Mouse (Mus musculus) liver, adult 2 months (tissue): ENCODE results near the gene Col4a2.

ENCODE experiments used
- CTCF ChIP-seq: fragments of 200-500 bp; IDR thresholded peaks from 2 replicates; pipeline ENCODE4 v1.5.1; 2011; ENCODE audit warnings: low read depth, low read length, control low read depth
- POLR2A ChIP-seq: fragments of 200-500 bp; IDR thresholded peaks from 2 replicates; pipeline ENCODE4 v1.6.1; 2011; ENCODE audit warnings: low read length, control low read depth; ENCODE audit not compliant: insufficient read depth; ENCODE audit errors: extremely low read depth

DNA sequence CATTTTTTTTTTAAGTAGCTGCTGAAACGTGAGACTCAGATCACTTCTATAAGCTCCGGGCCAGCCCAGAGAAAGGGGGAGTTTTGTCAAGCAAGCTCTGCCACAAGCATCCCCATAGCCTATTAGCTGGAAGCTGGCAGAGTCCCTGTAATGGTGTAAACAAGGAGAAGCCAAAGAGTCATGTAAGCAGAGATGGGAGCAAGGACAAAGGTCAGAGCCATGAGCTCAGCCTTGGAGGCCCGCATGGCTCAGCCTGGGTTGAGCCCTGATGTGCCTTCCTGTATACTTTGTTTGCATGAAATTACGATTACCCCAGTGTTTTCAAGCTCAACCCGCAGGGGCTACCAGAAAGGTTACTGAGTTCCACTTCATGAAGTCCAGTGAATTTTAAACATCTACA, 146.4 kb downstream of the Col4a2 start:
- no peak for TF ChIP-seq CTCF
- no peak for TF ChIP-seq POLR2A
